Mouse (Mus musculus) gastrocnemius, adult 2 months (tissue): ENCODE measurements at regions not wholly inside any gene's neighbourhood (a gene's known extent, or its start where the extent isn't known, plus 50 kb on each side); places are given as distances from the start of the nearest gene placed in this dataset.
"Not testable (repeated sequence)": the region's sequence is repeated elsewhere in the genome, so short reads cannot be mapped to it uniquely, and the experiment has no call there.

Source experiments
- DNase-seq: peaks from one replicate; pipeline ENCODE4 v3.0.0; 2022
- H3K27ac ChIP-seq: fragments of 200-600 bp; 2 replicates; pipeline ENCODE4 v1.8.1; 2022; ENCODE audit warnings: mild to moderate bottlenecking
- H3K4me3 ChIP-seq: fragments of 200-600 bp; 2 replicates; pipeline ENCODE4 v1.8.1; 2022; ENCODE audit warnings: mild to moderate bottlenecking, moderate library complexity
- CTCF ChIP-seq: fragments of 200-600 bp; IDR thresholded peaks from 2 replicates; pipeline ENCODE4 v1.8.1; 2022; ENCODE audit warnings: antibody characterized with exemption, mild to moderate bottlenecking, moderate library complexity
- intact Hi-C: fragments of 180-260 bp; cut with DNase I; formaldehyde crosslinking; loops from one replicate; pipeline ENCODE4 v1.15.1; 2025

GRCm38 (mm10) chr3:21760516-21761218, 315.8 kb upstream of the Tbl1xr1 start:
- Histone ChIP-seq H3K4me3 (no peak overlapping the region), H3K27ac (no peak overlapping the region)
- intact Hi-C loops, result no loop called here
- no peak for DNase-seq
- no peak for TF ChIP-seq CTCF

DNA sequence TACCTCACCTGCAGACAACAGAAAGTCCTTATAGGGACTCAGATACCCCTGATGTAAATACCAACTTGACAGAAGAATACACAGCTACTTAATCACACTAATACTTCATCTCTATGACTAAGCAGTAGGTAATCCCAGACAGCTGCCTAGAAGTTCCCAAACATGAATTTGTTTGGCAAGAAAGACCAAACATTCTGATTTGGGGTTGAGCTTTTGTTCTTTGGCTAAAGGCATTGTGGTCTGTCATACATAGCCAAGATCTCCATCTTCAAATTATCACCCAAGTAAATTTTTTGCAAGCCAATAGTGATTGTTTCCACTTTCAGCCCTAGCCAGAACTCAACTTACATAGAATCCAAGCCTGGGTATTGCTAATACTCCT, 315.2 kb upstream of the Tbl1xr1 start:
- intact Hi-C loops, result no loop called here
- no peak for TF ChIP-seq CTCF
- DNase-seq, result no peak
- Histone ChIP-seq H3K27ac (no peak overlapping the region), H3K4me3 (no peak overlapping the region)

DNA sequence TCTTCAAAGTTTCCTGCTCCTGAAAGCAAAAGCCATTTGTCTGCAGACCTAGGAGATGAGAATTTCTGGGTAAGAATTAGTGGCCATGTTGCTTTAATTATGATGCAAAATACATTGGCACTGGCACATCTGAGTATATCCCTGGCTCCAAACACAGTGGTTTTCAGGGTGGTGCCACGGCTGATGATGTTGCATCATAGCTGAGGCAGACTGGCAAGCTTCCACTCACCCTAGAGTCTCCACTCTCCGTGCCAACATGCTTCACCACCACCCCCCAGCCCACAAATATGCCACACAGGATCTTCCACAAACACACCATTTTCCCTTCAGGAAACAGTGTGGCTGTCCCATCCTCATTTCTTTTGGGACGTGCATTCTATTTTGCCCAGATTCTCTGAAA, 314.5 kb upstream of the Tbl1xr1 start:
- peak; percentile 35 for DNase-seq
- Histone ChIP-seq H3K4me3 (no peak overlapping the region), H3K27ac (no peak overlapping the region)
- TF ChIP-seq CTCF, result no peak
- intact Hi-C loops, result no loop called here

DNA sequence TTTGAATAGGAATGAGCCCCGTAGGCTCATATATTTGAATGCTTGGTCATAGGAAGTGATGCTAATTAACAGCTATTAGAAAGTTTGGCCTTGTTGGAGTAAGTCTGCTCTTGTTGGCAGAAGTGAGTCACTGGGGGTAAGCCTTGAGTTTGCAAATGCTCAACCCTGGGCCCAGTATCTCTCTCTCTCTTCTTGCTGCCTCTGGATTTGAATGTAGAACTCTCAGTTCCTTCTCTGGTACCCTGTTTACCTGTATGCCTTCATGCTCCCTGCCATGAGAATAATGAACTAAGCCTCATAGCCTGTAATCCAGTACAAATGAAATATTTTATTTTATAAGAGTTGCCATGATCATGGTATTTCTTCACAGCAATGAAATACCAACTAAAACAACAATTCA, 308.4 kb upstream of the Tbl1xr1 start:
- no peak for TF ChIP-seq CTCF
- H3K27ac ChIP-seq, result no peak overlapping the region

DNA sequence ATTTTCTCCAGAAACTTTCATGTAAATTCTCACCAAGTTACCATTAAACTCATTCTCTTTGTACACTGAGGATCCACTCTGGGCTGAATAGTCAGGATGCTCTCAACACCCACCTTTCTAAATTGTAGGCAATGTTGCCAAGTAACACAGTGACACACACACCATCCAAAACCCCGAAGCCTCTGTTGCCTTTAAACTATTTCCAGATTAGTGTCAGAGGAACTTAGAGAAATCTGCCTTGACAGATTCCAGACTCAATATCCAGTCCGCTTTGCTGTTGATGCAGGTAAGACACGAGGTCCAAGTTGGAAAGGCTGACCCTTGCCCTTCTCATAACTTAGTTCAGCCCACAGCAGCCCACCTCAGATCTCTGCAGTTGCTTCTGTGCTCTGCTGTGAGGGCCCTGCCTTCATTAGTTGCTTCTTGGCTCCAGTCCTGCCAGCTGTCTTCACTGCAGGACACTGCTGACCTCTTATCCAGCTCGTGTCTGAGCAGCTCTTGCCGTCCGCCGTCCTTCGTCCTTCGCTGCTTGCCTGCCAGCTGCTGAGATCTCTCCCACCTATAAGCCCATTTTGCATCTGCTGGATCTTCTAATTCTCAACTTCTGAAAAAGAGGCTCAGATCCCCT, 306.4 kb upstream of the Tbl1xr1 start:
- no peak for TF ChIP-seq CTCF
- no peak overlapping the region for H3K27ac ChIP-seq
- no peak overlapping the region for H3K4me3 ChIP-seq
- intact Hi-C loops, result no loop called here
- DNase-seq, result peak; percentile 65

More for the DNA sequence above, 308.4 kb upstream of the Tbl1xr1 start:
- intact Hi-C loops, result no loop called here
- H3K4me3 ChIP-seq, result no peak overlapping the region
- no peak for DNase-seq

- intact Hi-C loops, result no loop called here
- H3K4me3 ChIP-seq, result no peak overlapping the region
- peak; percentile 19 for DNase-seq
- TF ChIP-seq CTCF, result no peak
- no peak overlapping the region for H3K27ac ChIP-seq
Observed at GRCm38 (mm10) chr3:21771752-21772298, 304.6 kb upstream of the Tbl1xr1 start.

GRCm38 (mm10) chr3:21774172-21774842, 302.1 kb upstream of the Tbl1xr1 start:
- intact Hi-C loops, result no loop called here
- Histone ChIP-seq H3K4me3 (no peak overlapping the region), H3K27ac (no peak overlapping the region)
- no peak for TF ChIP-seq CTCF
- no peak for DNase-seq

DNA sequence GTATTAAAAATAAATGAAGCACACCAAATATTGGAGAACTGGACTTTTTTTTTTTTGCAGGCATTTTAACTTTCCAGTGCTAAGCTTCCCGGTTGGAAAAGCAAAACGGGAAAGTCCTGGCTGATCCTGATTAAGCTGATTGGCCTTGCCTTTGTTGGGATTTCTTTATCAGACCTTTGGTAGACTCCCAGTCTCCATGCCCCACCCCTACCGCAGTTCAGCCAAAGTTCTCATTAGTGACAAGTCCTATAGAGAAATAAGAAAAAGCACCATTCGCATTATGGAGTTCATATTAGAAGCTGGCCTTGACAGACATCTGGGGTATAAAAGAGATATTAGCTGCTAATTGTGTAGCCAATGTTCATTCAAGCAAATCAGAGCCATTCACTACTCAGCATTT, 297.7 kb upstream of the Tbl1xr1 start:
- no peak for TF ChIP-seq CTCF
- Histone ChIP-seq H3K27ac (no peak overlapping the region), H3K4me3 (no peak overlapping the region)
- no peak for DNase-seq
- intact Hi-C loops, result no loop called here

GRCm38 (mm10) chr3:21791983-21792631, 284.3 kb upstream of the Tbl1xr1 start:
- no peak overlapping the region for H3K4me3 ChIP-seq
- intact Hi-C loops, result no loop called here
- DNase-seq, result no peak
- no peak overlapping the region for H3K27ac ChIP-seq
- TF ChIP-seq CTCF, result no peak

DNA sequence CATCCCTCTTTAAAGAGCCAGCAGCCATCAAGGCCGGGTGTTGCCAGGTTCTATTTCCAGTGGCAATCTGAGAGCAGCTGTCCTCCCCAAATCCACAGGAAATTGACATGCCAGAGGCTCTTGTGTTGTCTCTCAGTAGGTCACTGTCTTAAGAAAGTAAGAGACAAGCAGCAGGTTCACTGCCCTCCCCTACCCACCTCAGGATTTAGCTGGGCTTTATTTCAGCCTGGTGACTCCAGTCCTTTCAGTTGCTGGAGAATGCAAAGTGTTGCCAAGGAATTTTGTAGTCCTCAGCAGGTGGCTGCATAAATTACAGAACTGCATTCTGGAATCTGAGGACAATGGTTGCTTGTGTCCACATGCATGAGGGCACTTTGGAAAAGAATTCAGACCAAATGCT, 278.3 kb upstream of the Tbl1xr1 start:
- DNase-seq, result peak; percentile 25
- H3K27ac ChIP-seq, result no peak overlapping the region
- H3K4me3 ChIP-seq, result no peak overlapping the region
- TF ChIP-seq CTCF, result no peak
- intact Hi-C loops, result no loop called here

GRCm38 (mm10) chr3:21803886-21804285, 272.6 kb upstream of the Tbl1xr1 start:
- intact Hi-C loops, DNase-seq, H3K4me3 ChIP-seq, H3K27ac ChIP-seq: not testable (repeated sequence)

- no peak overlapping the region for H3K4me3 ChIP-seq
- H3K27ac ChIP-seq, result no peak overlapping the region
- no peak for DNase-seq
- TF ChIP-seq CTCF, result no peak
- intact Hi-C loops, result no loop called here
Observed at GRCm38 (mm10) chr3:21806494-21807157, 269.8 kb upstream of the Tbl1xr1 start.
